11 mouse cellular contexts compared by ENCODE assay signal in the genomic region with DNA sequence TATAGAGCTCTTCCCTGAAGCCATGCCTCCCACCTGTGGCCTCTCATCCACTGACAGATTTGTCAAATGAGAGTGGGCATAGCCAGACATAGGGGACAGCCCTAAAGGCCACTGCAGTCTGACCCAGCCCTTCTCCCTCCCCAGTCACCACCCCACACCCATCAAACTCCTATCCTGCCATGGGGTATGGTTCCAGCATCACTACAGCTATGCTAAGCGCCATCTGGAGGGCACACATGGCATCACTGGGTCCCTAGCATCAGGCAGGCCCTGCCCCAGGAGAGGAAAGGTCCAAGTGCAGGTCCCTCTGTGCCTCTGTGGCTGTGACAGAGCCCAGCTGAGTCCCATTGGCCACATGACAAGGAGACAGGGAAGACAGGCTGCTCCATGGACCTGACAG. TPM values are rescaled to one million over a fixed set of nuclear protein-coding genes. Genes with fewer than 3 reads are reported as not detected.
DNase-seq lines count a peak whose midpoint lies in the region; ATAC-seq and TF ChIP-seq lines count a peak whose summit lies in the region.
"Had no signal": no experiment of that assay in that cellular context is flagged by ENCODE, and none has a peak within 500 bp of the region (broad histone marks: within the 10 kb centered on the region; RNA-seq: fewer than 3 reads in every experiment).

No protein-coding gene starts in this region.

- TF ChIP-seq EP300 in stomach, postnatal 0 days (optimal IDR thresholded peaks at IDR 0.05): no peak

- H3K9ac ChIP-seq in stomach, postnatal 0 days (ENCODE audit: low read length): no peak overlapping the region
- H3K9ac ChIP-seq: liver, embryonic 13.5 days had no signal

- H3K36me3 ChIP-seq in kidney, adult 2 months (ENCODE audit: control insufficient read depth, insufficient read depth, low read length): no peaks in the 10 kb centered on the region
- no peaks in the 10 kb centered on the region for H3K36me3 ChIP-seq in thymus, adult 2 months (ENCODE audit: control insufficient read depth, insufficient read depth, low read length)
- H3K36me3 ChIP-seq in stomach, postnatal 0 days (ENCODE audit: control insufficient read depth, insufficient read depth, low read length): no peaks in the 10 kb centered on the region
- H3K36me3 ChIP-seq: forebrain, embryonic 10.5 days; liver, embryonic 13.5 days had no signal

- no peak overlapping the region for H3K27ac ChIP-seq in kidney, adult 2 months (ENCODE audit: insufficient read depth, low read depth, low read length)
- no peak overlapping the region for H3K27ac ChIP-seq in thymus, adult 2 months (ENCODE audit: control insufficient read depth, insufficient read depth, low read length)
- no peak overlapping the region for H3K27ac ChIP-seq in stomach, postnatal 0 days (replicated peaks)
- H3K27ac ChIP-seq: forebrain, embryonic 10.5 days; liver, embryonic 13.5 days had no signal

- peak; percentile 52 to 56 for DNase-seq in cerebellum, postnatal 10 days
- no peak for DNase-seq in cerebellum, adult 8-10 months
- peak; percentile 6 for DNase-seq in kidney, adult 2 months
- DNase-seq in kidney, postnatal 14 days: no peak
- peak; percentile 14 for DNase-seq in thymus, postnatal 4 days
- DNase-seq in thymus, adult 2 months: no peak
- no peak for DNase-seq in stomach, postnatal 0 days (ENCODE audit: low spot score)
- DNase-seq in Muller cell, postnatal 12 days (ENCODE audit: inconsistent ontology term): no peak
- DNase-seq: liver, embryonic 13.5 days had no signal

- H3K9me3 ChIP-seq in stomach, postnatal 0 days (ENCODE audit: control insufficient read depth, low read length): no peaks in the 10 kb centered on the region
- H3K9me3 ChIP-seq: forebrain, embryonic 10.5 days; liver, embryonic 13.5 days had no signal

- ATAC-seq in stomach, postnatal 0 days (ENCODE audit: low FRiP score, low TSS enrichment): 0 out of 2 replicates have a peak, but pooled peaks have one; percentile 38

- H3K4me3 ChIP-seq in kidney, adult 2 months (ENCODE audit: insufficient read depth, low read depth, low read length): no peak overlapping the region
- no peak overlapping the region for H3K4me3 ChIP-seq in thymus, adult 2 months (ENCODE audit: control insufficient read depth, insufficient read depth, low read length)
- H3K4me3 ChIP-seq in stomach, postnatal 0 days (ENCODE audit: low read depth, low read length): no peak overlapping the region
- H3K4me3 ChIP-seq: forebrain, embryonic 10.5 days; liver, embryonic 13.5 days had no signal

- no peaks in the 10 kb centered on the region for H3K27me3 ChIP-seq in kidney, adult 2 months (replicated peaks; ENCODE audit: control insufficient read depth, insufficient read depth, low read length)
- H3K27me3 ChIP-seq in thymus, adult 2 months (ENCODE audit: control insufficient read depth, insufficient read depth, low read length): no peaks in the 10 kb centered on the region
- no peaks in the 10 kb centered on the region for H3K27me3 ChIP-seq in stomach, postnatal 0 days (ENCODE audit: control insufficient read depth, insufficient read depth, low read length)
- H3K27me3 ChIP-seq: liver, embryonic 13.5 days had no signal

- H3K4me1 ChIP-seq in kidney, adult 2 months (ENCODE audit: control insufficient read depth, insufficient read depth, low read length): no peaks in the 10 kb centered on the region
- no peaks in the 10 kb centered on the region for H3K4me1 ChIP-seq in thymus, adult 2 months (replicated peaks; ENCODE audit: control insufficient read depth, insufficient read depth, low read length)
- H3K4me1 ChIP-seq in stomach, postnatal 0 days (replicated peaks; ENCODE audit: control insufficient read depth, insufficient read depth): no peaks in the 10 kb centered on the region
- H3K4me1 ChIP-seq: forebrain, embryonic 10.5 days; liver, embryonic 13.5 days had no signal

- peak; percentile 41; the same call in 1 of the 2 replicates for TF ChIP-seq CTCF in kidney, adult 2 months (conservative IDR thresholded peaks at IDR 0.05; ENCODE audit: insufficient read depth, insufficient read length, low read depth, low read length)
- no peak for TF ChIP-seq CTCF in thymus, adult 2 months (IDR thresholded peaks at IDR 0.05; ENCODE audit: borderline replicate concordance, control insufficient read depth, extremely low read depth, insufficient read depth, low read length, poor library complexity)
- peak; percentile 65 for TF ChIP-seq CTCF in stomach, postnatal 0 days (IDR thresholded peaks at IDR 0.05; ENCODE audit: low read depth)

- TF ChIP-seq POLR2A in kidney, adult 2 months (IDR thresholded peaks at IDR 0.05; ENCODE audit: low read depth, low read length): no peak
- no peak for TF ChIP-seq POLR2A in thymus, adult 2 months (IDR thresholded peaks at IDR 0.05; ENCODE audit: control insufficient read depth, extremely low read depth, insufficient read depth, low read length, poor library complexity)

- WGBS in kidney, adult 2 months: 15% methylated on average over 1 of the region's 1 CpGs
- 4% methylated on average over 1 of the region's 1 CpGs for WGBS in thymus, adult 2 months
- 11% methylated on average over 1 of the region's 1 CpGs for WGBS in stomach, postnatal 0 days

- no peak overlapping the region for H3K4me2 ChIP-seq in stomach, postnatal 0 days (replicated peaks; ENCODE audit: low read depth)
- H3K4me2 ChIP-seq: liver, embryonic 13.5 days had no signal

RNA-seq across cellular contexts. Expression of a gene that starts 12.7 kb away (rescaled TPM):
- not detected in 2 replicates for polyA plus RNA-seq in kidney, adult 2 months (2012; rRNA removed)
- polyA plus RNA-seq in thymus, adult 2 months (2012; rRNA removed): 0.74 TPM in 2 replicates
- 0.07 TPM in 1 of 2 replicates, not detected in the other for polyA plus RNA-seq in stomach, postnatal 0 days (2015; fragmentation: Nextera tagmentation; extraction: Ambion mirVana)
- polyA plus RNA-seq: C2C12; forebrain, embryonic 10.5 days; liver, embryonic 13.5 days had no signal

RNA-seq across cellular contexts. Expression of a gene that starts 19.7 kb away (rescaled TPM):
- polyA plus RNA-seq in kidney, adult 2 months (2012; rRNA removed): 5.2 and 7.9 TPM in 2 replicates
- polyA plus RNA-seq in thymus, adult 2 months (2012; rRNA removed): 15.7 and 21.1 TPM in 2 replicates
- polyA plus RNA-seq in stomach, postnatal 0 days (2015; fragmentation: Nextera tagmentation; extraction: Ambion mirVana): 15.5 and 16.1 TPM in 2 replicates

RNA-seq across cellular contexts. Expression of a gene that starts 39.6 kb away (rescaled TPM):
- 2.5 and 2.7 TPM in 2 replicates for polyA plus RNA-seq in kidney, adult 2 months (2012; rRNA removed)
- 9.0 and 10.2 TPM in 2 replicates for polyA plus RNA-seq in thymus, adult 2 months (2012; rRNA removed)
- 4.7 and 5.1 TPM in 2 replicates for polyA plus RNA-seq in stomach, postnatal 0 days (2015; fragmentation: Nextera tagmentation; extraction: Ambion mirVana)
- polyA plus RNA-seq: C2C12; forebrain, embryonic 10.5 days had no signal

Comparison
In these comparisons a context has a peak if more than half of its experiments do, and no peak if none do; other contexts are left out.
1. DNase-seq: peak in cerebellum, postnatal 10 days (2 of 2), kidney, adult 2 months (single experiment) and thymus, postnatal 4 days (single experiment); none in cerebellum, adult 8-10 months (single experiment), kidney, postnatal 14 days (single experiment), thymus, adult 2 months (single experiment), stomach, postnatal 0 days (single experiment) and Muller cell, postnatal 12 days (single experiment).